Mouse (Mus musculus) spleen, postnatal 10 days (tissue): ENCODE measurements around the gene Rnf44.

ENCODE experiments used
- DNase-seq, 2 experiments: peaks; one replicate each; pipeline ENCODE4 v3.0.0; 2021 to 2022; ENCODE audit warnings: low spot score in 2 of 2

The Rnf44 gene

DNA sequence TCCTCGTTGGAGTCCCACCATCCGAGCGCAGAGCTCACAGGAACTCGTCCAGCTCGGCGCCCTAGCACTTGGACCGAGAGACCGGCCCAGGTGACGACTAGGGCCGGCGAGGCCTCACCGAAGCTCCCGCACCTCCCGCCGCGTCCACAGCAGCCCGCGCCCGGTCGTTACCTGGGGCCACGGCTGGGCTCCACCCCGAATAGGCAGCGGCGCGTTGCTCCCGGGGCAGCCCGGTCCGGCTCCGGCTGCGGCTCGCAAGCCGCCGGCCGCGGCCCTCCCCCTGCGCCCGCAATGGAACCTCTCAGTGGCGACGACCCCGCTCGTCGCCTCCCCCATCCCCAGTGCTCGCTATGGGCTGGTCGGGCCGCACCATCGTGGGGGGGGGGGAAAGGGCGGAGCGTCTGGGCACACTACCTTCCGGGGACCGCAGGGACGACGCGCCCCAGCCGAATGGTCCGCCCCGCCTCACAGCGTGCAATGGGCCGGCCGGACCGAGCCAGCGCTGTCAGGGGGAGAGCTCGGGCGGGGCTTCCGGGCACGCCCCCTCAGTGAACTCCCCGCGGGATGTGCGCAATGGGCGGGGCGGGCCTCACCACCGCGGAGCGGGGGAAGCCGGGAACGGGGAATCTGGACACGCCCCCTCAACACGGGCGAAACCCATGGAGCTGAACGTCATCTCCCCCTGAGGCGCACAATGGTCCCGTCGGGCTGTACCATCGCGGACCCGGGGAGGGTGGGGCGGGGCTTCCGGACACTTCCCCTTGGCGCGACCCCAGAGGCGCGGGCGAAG lies at the start of gene Rnf44:
Gene Rnf44 (minus strand): TSS at position 350 of the 790 bp plus-strand sequence.
- peak; percentile 95 to 98 for DNase-seq

DNA sequence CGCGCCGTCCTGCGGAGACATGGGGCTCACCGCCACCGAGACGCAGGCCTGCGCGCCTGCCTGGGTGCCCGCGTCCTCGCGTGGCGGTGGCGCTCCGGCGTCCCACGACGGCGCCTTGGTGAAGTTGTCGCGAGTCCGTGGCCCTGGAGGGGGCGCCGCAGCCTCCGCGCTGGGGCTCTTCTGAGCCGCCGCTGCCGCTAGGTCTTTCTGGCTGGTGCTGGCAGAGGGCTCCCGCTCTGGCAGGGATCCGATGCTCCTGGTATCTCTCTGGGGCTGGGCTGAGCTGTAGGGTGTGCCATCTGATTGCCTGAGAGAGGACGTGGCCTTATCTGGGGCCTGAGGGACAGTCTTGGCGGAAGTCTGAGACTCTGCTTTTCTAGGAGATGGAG lies 44.5 kb upstream of the Rnf44 start:
- no peak for DNase-seq

DNA sequence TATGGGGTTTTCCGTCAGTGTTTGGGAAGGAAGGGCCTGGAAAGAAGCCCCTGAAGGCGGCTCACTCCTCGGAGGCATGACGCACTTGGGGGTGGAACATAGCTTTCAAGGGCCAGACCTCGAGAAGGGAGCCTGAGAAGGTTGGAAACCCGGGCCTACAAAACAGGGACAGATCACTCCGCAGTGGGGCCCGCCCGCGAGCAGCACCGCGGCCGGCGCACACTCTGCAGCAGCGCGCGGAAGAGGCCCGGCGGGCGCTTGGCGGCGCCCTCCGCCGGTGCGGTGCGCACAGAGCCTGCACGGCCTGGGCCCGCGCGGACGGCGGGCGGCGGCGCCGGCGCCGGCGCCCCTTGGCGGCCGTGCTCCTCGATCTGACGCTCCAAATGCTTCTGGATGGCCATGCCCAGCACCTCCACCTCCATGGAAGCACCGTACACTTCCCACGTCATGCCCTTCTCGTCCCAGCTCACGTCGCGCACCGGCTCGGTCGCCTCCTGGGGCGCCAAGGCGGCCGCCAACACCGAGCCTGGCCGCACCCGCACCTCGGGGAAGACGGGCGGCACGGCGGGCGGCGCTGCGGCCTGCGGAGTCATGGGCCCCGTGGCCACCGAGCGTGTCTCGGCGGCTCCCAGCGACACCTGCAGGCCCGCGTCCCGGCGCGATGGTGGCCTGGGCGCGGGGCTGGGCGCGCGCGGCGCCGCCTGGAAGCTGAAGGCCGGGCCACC lies 43.9 kb upstream of the Rnf44 start:
- no peak for DNase-seq

DNA sequence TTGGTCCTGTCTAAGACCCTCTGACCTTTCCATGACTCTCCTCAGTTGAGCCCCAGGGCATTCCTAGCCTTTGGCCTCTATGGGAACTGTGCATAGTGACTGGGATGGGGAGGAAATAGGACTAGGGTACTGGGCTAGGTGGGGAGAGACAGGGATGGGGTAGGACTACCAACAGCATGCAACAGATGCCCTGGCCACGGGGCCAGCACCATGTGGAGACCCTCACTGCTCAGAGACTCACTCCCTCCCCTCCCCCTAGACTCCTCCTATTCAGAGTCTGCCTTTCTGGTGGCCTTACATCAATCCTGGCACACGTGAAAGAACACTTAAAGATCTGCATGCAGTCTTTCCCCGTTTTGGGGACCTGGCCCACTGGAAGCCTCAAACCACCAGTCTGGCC lies 43.2 kb upstream of the Rnf44 start:
- no peak for DNase-seq

DNA sequence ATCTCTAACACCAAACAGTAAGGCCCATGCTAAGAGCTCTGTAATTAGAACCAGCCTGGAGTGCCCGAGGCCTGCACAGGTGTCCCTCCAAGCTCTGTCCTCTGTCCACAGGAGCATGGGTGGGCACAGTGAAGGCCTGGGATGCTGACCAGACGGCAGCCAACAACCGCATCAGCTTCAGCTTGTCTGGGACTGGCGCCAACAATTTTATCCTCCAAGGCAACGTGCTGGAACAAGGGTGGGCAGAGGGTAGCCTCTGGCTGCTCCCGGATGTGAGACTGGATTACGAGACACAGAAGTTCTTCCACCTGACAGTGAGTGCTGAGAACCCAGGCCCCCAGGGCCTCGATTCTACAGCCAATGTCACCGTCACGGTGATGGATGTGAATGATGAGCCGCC lies 32.4 kb upstream of the Rnf44 start:
- no peak for DNase-seq

DNA sequence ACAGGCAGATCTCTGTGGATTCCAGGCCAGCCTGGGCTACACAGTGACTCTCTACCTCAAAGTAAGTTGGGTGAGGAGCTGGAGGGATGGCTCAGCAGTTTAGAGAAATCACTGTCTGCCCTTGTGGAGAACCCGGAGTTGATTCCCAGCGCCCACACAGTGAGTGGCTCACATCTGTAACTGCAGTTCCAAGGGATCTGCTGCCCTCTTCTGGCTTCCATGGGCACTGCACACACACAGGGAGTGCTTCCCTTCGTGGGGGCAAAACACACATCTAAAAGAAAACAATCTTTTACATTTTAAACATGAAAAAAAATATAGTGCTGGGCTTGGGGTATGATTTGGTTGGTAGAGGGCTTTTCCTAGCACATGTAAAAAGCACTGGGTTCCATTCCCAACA lies 29.4 kb upstream of the Rnf44 start:
- no peak for DNase-seq

DNA sequence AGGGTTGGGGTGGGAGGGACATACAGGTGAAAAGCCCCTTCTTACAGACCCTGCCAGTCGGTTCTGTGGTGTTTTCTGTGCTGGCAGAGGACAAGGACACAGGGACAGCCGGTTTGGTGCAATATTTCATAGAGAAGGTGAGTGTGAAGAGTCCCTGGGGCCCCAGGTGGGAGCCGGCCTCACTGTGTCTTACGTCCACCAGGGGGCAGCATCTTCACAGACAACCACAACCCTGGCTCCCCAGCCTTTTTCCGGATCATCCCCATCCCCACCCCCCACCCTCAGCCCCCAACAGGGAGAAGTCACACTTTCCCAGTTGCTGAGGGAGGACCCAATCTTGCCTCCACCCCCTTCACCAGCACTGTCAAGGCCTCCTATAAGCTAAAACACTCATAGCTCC lies 23.2 kb upstream of the Rnf44 start:
- DNase-seq: peak; percentile 40 to 72

DNA sequence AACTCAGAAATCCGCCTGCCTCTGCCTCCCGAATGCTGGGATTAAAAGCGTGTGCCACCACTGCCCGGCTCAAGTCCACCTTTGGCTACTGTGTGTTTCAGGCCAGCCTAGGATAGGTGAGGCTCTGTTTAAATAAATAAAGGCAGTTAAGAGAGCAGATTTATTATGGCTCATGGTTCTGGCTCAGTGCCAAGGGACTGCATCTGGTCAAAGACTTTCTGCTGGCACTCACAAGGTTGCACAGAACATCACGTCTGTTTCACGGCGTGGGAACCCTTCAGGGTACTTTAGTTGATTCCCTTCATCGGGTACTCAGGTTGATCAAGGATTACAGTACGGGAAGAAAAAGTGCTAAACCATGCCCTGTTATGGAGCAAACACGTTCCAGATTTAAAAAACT lies 21.3 kb upstream of the Rnf44 start:
- no peak for DNase-seq

DNA sequence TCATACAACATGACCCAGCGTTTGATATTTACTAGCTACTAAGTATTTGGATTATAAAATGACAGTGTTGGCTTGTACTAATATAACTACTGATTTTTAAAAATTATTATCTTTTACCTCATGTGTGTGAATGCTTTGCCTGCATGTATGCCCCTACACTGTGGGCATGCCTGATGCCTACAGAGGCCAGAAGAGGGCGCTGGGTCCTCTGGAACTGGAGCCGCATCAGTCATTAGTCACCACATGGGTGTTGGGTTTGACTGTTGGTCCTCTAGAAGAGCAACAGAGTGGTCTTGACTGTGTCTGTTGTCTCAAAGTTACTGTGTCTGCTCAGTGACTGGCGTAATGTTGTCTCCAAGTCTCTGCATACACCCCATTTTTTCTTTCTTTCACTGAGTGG lies 20.7 kb upstream of the Rnf44 start:
- DNase-seq: no peak

DNA sequence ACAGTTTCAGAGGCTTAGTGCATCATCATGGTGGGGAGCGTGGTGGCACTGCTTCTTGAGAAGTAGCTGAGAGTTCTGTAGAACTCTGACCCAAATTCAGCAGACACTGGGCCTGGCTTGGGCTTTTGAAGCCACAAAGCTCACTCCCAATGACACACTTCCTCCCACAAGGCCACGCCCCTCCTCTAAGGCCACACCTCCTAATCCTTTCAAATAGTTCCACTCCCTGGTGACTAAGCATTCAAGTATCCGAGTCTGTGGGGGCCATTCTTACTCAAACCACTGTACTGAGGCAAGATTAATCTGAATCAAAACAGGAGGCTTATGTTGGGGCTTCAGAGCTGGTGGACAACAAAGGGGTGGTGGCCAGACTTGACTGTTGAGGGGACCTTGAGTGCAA lies 17.2 kb upstream of the Rnf44 start:
- DNase-seq: no peak

DNA sequence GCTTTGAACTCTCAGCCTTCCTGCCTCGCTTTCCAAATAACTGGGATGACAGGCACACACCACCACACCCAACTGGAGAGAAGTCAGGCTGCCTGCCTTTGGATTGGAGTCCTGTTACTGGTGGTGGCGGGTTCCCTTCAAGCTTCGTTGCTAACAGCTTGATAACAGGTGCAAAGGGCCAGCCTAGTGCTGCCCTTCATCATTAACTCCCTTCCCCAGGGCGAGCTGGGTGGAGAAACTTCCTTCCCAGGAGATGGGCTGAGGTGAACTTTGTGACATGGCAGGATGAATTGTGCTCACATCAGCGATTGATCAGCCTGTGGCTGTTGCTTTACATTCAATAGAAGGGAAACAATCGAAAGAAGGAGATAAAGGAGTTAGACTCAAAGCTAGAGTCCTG lies 11.2 kb upstream of the Rnf44 start:
- no peak for DNase-seq

DNA sequence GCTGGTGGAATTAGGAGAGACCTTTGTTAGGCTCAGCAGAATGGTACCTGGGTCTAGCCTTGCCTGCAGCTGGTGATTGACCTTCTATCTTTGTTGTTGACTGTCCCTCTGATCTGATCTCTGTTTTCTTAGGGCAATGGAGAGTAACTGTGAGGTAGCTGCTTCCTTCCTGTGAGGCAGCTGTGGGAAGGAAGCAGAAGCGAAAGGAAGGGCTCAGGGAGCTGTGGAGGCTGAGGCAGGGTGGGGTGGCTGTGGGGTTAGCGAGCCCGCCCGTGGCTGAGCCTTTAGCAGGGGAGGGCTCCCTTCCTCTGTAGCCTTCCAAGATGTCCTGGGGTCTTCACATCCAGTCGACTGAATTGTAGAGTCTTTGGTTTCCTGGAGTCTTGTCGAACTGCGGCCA lies 8.8 kb upstream of the Rnf44 start:
- no peak for DNase-seq

DNA sequence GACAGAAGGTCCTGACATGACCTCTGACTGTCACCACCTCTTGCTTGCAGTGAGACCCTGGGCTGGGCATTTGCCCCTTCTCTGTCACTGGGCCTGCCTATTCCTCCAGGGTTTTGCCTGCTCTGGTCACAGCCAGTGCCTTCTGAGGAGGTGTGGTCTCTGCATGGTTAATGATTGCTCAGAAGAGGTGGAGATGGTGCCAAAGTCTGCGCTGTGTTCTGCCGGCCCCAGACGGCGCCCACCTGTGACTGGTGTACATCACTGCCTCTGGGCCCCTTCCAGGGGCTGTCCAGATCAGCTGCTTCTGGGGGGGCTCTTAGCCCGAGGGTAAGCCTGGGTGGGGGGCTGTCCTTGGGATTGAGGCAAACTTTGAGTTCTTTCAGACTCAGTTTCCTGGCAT lies 7.5 kb upstream of the Rnf44 start, which contains the start of gene Cdhr2:
Gene Cdhr2 (plus strand): TSS at position 219 of the 400 bp plus-strand sequence.
- DNase-seq: no peak

DNA sequence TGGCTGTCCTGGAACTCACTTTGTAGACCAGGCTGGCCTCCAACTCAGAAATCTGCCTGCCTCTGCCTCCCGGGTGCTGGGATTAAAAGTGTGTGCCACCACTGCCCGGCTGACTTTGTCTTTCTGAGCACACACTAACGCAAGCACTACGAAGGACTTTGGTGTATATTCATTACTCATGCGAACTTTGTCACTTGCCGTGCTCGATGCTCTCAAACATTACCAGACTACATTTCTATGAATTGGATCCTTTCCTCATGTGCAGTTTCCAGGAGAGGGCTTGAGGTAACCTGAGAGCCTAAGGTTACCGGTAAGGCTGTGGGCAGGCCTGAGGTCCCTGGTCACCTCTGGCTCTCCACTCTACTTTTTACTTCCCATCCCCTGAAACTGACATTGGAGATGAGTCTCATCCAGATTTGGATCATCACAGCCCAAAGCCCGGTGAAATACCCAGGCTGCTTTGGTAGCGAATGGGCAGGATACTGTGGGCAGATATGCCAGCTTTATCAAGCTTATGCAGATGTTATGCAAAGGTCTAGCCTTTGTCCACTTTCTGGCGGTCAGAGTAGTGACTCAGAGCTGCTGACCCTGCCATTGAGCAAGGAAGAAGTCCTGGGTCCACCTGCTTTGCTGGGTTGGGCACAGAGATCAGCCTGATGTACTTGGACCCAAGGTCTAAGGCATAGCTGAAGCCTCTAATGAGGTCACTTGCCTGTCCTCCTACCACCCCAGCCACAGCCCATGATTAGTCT lies 1.9 kb upstream of the Rnf44 start:
- no peak for DNase-seq

DNA sequence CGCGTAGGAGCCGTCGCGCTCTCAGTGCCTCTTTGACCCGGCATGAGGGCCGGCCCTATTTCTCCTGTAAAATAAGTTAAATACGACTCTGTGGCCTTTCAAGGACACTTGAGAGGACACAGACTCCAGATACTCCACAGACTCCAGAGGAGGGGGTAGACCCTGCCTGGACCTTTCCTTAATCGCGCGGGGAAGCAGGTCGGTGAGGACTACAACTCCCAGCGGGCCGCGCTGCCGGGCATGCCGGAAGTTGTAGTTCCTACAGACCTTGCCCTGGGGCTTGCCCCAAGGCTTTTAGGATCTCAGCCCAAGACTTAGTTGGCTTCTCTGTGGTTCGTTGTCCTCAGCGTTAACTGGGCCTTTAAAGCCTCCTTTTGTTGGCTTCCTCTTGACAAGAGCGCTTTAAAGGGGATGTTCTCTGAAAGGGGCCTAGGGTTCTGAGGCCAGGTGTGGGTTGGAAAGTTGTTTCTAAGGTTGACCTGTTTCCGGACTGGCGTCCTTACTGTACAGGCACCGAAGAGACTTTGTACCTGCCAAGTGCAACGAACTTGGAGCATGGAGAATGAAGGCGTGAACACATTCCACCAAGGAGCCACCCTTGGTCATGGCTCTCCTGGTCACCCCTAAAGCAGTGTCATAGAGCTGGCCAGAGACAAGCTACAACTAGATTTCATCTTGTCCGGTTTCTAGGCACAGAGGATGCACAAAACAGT lies 797 bp upstream of the Rnf44 start:
- DNase-seq: peak; percentile 90 to 91

DNA sequence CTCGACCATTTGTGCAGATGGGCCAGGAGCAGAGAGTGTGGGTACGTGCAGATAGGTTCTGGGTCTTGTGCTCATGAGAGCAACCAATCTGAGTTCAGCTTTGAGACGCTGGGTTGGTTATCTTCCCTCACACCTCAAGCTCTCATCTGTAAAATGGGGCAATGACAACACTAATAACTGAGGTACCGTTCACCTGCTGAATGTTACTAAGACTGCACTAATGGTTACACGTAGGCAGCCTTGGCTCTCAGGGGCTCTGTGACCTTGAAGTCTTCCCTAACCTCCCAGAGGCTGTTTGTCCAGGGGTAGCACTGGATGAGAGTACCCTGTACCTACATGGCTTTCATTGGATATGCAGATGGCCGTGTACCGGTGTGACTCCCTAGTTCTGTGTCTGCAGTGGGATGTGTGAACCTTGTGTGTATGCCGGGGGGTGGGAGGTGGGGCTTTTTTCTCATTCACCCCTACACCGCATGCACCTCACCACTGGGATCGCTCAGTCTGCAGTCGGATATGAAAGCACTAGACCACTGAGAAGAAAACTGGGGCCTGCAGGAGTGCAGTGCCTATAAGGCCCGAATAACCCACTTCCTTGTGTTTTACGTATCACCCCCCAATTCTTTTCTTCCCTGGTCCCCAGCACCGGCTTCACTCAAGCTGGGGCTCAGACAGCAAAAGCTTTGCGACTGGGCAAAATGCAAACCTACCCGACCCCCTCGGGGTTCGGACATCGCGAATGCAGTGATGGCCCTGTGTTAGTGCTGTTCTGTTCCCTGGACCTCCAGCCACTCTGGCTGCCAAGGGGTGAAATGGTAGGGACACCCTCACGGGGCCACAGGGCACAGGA lies 773 bp downstream of the Rnf44 start:
- DNase-seq: peak in 1 of 2 experiments; percentile 37

DNA sequence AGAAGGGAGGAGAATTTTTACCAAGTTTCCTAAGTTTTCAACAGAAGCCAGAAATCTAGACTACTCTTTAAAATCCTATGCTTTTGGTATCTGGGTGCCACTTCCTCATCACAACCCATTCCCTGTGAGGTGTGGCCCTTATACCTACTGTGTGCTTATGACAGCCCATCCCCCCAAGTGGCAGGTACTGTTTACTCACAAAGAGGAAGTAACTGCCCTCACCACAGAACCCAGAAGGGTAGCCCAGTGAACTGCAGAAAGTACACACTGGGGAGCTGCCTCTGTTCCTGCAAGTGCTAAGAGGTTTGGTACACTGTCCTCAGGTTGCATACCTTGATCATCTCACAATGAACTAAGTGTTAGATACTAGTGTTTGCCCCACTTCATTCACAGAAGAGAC lies 2.0 kb downstream of the Rnf44 start:
- peak; percentile 17 to 68 for DNase-seq

DNA sequence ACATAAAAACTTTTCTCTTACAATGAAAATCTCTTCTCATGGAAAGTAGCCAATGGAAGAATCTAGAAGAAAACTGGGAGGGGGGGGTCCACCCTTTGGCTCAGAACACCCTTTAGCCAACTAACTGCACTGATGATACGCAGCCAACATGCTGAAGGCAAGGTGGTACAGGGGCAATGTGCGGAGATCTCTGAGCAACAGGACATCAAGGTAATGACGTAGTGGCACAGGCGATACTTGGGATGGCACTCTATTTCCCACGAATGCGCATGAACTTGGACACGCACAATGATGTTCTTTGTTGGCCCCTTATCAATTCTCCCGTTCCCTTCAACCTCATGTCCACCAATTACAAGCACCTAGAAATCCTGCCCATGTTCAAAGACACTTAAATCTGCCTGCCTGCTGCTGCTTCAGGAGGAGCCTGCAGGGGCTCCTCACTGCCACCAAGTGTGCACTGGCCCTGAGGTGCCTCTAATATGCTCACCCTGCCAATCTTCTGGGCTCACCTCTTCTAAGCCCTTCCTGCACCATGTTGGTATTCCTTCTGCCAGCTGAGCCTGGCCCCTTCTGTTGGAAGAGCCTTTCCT lies 3.5 kb downstream of the Rnf44 start:
- DNase-seq: no peak

DNA sequence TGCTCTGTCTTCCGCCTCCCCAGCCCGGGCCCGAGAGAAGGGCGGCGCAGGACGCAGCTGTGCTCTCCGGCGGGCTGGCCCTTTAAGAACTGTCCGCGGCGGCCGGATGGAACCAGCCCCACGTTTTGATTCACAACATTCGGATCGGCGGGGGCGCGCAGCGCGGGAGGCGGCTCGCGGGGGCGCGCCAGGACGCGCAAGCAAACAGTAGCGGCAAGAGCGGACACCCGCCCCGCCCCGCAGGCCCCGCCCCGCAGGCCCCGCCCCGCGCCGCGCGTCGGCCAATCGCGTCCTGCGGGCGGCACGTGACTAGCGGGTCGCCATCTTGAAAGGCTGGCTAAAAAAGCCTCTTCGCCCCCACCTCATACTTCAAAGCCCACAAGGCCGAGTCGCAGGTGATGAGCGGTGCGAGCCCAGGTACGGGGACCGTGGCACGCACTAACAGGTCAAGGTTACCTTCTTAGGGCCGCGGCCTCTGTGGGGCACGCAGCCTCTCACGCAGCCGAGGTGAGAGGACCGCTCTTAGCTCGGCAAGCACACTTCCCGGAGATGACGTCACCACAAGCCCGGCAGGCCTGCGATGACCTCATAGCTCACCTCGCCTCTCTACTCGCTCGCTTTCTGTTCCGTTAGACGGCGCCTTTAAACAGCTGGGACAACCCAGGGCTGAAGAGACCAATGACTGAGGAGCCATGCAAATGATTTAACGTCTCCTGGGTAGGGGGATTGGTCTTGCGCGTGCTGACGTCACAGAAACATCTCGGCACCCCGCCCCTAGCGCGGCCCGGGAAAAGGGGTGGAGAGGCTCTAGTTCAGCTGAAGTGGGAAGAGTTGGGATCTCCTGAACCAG lies 5.9 kb downstream of the Rnf44 start:
- peak; percentile 93 to 97 for DNase-seq

DNA sequence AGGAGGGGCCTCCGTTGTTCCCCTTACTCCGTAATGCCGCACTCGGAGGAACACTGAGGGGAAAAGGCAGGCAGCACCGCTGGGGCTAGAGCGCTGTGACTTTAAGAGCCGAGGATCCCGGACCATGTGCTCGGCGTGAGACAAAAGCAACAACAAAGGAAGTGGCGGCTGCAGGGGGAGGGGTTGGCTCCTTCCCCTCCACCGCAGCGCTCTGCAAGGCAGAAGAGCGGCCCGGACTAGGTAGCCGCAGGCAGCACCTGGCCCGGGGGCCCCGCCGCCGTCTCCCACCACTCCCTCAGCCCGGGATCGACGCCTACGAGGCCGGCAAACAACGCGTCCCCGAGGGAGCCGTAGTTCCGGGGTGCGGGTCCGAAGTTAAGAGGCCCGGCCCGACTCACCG lies 6.6 kb downstream of the Rnf44 start:
- DNase-seq: peak in 1 of 2 experiments; percentile 83
